Mouse (Mus musculus): ENCODE data around the gene Efna5.

DNA sequence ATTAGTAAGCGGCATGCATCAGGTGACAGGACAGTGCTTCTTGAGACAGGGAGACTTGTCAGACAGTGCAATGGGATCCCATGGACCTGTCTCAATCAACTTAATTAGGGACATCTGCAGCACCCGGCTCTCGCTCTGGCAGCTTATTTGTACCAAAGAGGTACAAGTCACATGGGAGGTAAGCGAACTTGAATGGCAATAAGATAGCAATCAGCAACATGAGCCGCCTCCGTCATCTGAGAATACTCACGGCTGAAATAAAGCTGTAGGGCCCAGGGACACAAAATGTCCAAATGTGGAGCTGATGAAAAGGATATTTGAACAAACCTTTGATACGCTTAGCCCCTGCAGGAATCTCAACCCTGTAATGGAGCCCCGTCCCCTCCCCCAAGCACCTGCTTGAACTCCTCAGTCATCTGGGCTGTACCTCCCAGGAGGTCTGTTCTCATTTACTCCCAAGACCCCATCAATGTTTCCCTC is 186.1 kb downstream of the Efna5 start:
- no peak for TF ChIP-seq POLR2A (IDR thresholded peaks at IDR 0.05; ENCODE audit: low read depth, low read length)
- no peak for TF ChIP-seq CTCF (conservative IDR thresholded peaks at IDR 0.05; ENCODE audit: insufficient read depth, insufficient read length, low read depth, low read length)
